ENCODE assay signal across 27 mouse cellular contexts in genomic region chr14:45805950-45806349, GRCm38 (mm10).
"Had no signal": no experiment of that assay in that cellular context is flagged by ENCODE, and none has a peak within 500 bp of the region (broad histone marks: within the 10 kb centered on the region; RNA-seq: fewer than 3 reads in every experiment).

No protein-coding gene starts in this region.

- H3K36me3 ChIP-seq: heart, embryonic 13.5 days; heart, embryonic 15.5 days; hindbrain, embryonic 10.5 days; hindbrain, embryonic 12.5 days; limb, embryonic 10.5 days; limb, embryonic 12.5 days; liver, embryonic 13.5 days; liver, embryonic 15.5 days had no signal

- H3K9me3 ChIP-seq: heart, embryonic 13.5 days; heart, embryonic 15.5 days; hindbrain, embryonic 10.5 days; hindbrain, embryonic 12.5 days; limb, embryonic 10.5 days; limb, embryonic 12.5 days; liver, embryonic 13.5 days; liver, embryonic 15.5 days had no signal

- H3K4me3 ChIP-seq: heart, adult 2 months; heart, embryonic 13.5 days; heart, embryonic 15.5 days; hindbrain, embryonic 10.5 days; hindbrain, embryonic 12.5 days; left cerebral cortex, adult 2 months; limb, embryonic 10.5 days; limb, embryonic 12.5 days; liver, embryonic 13.5 days; liver, embryonic 15.5 days had no signal

- H3K9ac ChIP-seq: forebrain, postnatal 0 days; heart, embryonic 13.5 days; heart, embryonic 15.5 days; hindbrain, embryonic 12.5 days; hindbrain, embryonic 14.5 days; limb, embryonic 12.5 days; liver, embryonic 13.5 days; liver, embryonic 15.5 days had no signal

- H3K4me1 ChIP-seq: hindbrain, embryonic 12.5 days; limb, embryonic 12.5 days; liver, embryonic 13.5 days; liver, embryonic 15.5 days had no signal

- H3K4me2 ChIP-seq: heart, embryonic 11.5 days; heart, embryonic 13.5 days; heart, embryonic 15.5 days; hindbrain, embryonic 12.5 days; hindbrain, embryonic 14.5 days; limb, embryonic 12.5 days; liver, embryonic 11.5 days; liver, embryonic 13.5 days; liver, embryonic 15.5 days had no signal

- ATAC-seq: forebrain, postnatal 0 days; hindbrain, postnatal 0 days; intestine, embryonic 16.5 days had no signal

- DNase-seq: forebrain, postnatal 0 days; gastrocnemius, postnatal 14 days; gastrocnemius, postnatal 36 days; heart, adult 2 months; heart, postnatal 14 days; heart, postnatal 36 days; kidney, adult 11 months; kidney, adult 2 months; kidney, adult 9 months; kidney, postnatal 10 days; kidney, postnatal 25 days; kidney, postnatal 4 days; liver; liver, embryonic 13.5 days had no signal

- H3K27me3 ChIP-seq: heart, embryonic 13.5 days; heart, embryonic 15.5 days; hindbrain, embryonic 12.5 days; limb, embryonic 12.5 days; liver, embryonic 13.5 days; liver, embryonic 15.5 days had no signal

- H3K27ac ChIP-seq: heart, adult 2 months; heart, embryonic 13.5 days; heart, embryonic 15.5 days; hindbrain, embryonic 10.5 days; hindbrain, embryonic 12.5 days; hindbrain, embryonic 14.5 days; hindbrain, postnatal 0 days; left cerebral cortex, adult 2 months; limb, embryonic 10.5 days; limb, embryonic 12.5 days; liver, embryonic 13.5 days; liver, embryonic 15.5 days had no signal
